8 mouse cellular contexts compared by ENCODE assay signal in the genomic region with DNA sequence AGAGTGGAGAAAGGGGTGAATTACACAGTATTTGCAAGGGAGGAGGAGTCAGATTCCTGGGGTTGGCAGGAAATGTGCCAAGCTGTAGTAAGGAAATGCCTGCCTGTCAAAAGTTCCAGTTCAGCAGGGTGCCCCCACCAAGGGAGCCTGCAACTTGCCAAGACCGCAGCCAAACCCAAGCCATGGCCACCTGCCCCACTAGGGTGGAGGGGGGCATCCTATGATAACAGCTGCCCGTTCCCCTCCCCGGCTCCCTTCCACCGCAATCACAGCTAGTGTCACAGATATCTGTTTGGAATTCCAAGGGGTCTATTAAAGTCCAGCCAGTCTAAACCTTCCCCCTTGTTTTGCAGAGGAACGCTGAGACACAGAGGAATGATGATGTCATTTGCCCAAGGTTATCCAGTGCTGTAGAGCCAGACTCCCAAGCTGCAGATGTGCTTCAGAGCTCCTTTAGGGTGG. TPM values are rescaled to one million over a fixed set of nuclear protein-coding genes. Genes with fewer than 3 reads are reported as not detected.
A peak's percentile ranks its signal among the peaks of the same experiment; 100 is the strongest.
DNase-seq lines count a peak whose midpoint lies in the region; ATAC-seq and TF ChIP-seq lines count a peak whose summit lies in the region.

No protein-coding gene starts in this region.

- H3K4me1 ChIP-seq in testis, adult 2 months (ENCODE audit: control insufficient read depth, insufficient read depth, low read length), result peaks cover 3% of the 10 kb centered on the region
- H3K4me1 ChIP-seq in forebrain, embryonic 16.5 days (replicated peaks; ENCODE audit: control insufficient read depth, insufficient read depth, low read length), result peaks cover 13% of the 10 kb centered on the region
- H3K4me1 ChIP-seq in intestine, embryonic 16.5 days (ENCODE audit: control insufficient read depth, insufficient read depth, low read length), result 0 out of 2 replicates have a peak, but pooled peaks cover 4% of the 10 kb centered on the region
- H3K4me1 ChIP-seq in lung, embryonic 14.5 days (ENCODE audit: insufficient read depth), result peaks cover 14% of the 10 kb centered on the region

- H3K9me3 ChIP-seq in forebrain, embryonic 16.5 days (ENCODE audit: control insufficient read depth, low read length), result no peaks in the 10 kb centered on the region
- H3K9me3 ChIP-seq in intestine, embryonic 16.5 days (ENCODE audit: control insufficient read depth, low read length), result no peaks in the 10 kb centered on the region
- H3K9me3 ChIP-seq in lung, embryonic 14.5 days (ENCODE audit: low read depth, low read length), result no peaks in the 10 kb centered on the region

- H3K27ac ChIP-seq in testis, adult 2 months (ENCODE audit: control insufficient read depth, insufficient read depth, low read depth, low read length), result peak overlapping the region; percentile 68
- no peak overlapping the region for H3K27ac ChIP-seq in forebrain, embryonic 16.5 days (ENCODE audit: low read length)
- no peak overlapping the region for H3K27ac ChIP-seq in intestine, embryonic 16.5 days (ENCODE audit: low read length)
- peak overlapping the region; percentile 82 for H3K27ac ChIP-seq in lung, embryonic 14.5 days (ENCODE audit: low read depth)

- H3K9ac ChIP-seq in forebrain, embryonic 16.5 days (replicated peaks; ENCODE audit: low read depth, low read length), result no peak overlapping the region
- peak overlapping the region; percentile 50 for H3K9ac ChIP-seq in intestine, embryonic 16.5 days (ENCODE audit: low read depth, low read length)
- peak overlapping the region; percentile 55 for H3K9ac ChIP-seq in lung, embryonic 14.5 days

- DNase-seq in testis, postnatal 14 days (ENCODE audit: low spot score), result no peak
- peak; percentile 68 for DNase-seq in lung, embryonic 14.5 days
- DNase-seq in cerebellum, adult 11-12 months, result no peak
- DNase-seq in urinary bladder, postnatal 4 days (ENCODE audit: low spot score in 2 of 2), result no peak
- DNase-seq in urinary bladder, postnatal 10 days (ENCODE audit: low spot score), result no peak

- TF ChIP-seq CTCF in testis, adult 2 months (IDR thresholded peaks at IDR 0.05; ENCODE audit: control insufficient read depth, insufficient read depth, insufficient replicate concordance, low read depth, low read length), result no peak
- TF ChIP-seq CTCF in lung, embryonic 14.5 days (IDR thresholded peaks at IDR 0.05; ENCODE audit: low read depth), result no peak

- H3K36me3 ChIP-seq in testis, adult 2 months (ENCODE audit: control insufficient read depth, insufficient read depth, low read length), result no peaks in the 10 kb centered on the region
- H3K36me3 ChIP-seq in forebrain, embryonic 16.5 days (ENCODE audit: control insufficient read depth, insufficient read depth), result no peaks in the 10 kb centered on the region
- H3K36me3 ChIP-seq in intestine, embryonic 16.5 days (ENCODE audit: control insufficient read depth, insufficient read depth, low read length), result no peaks in the 10 kb centered on the region
- no peaks in the 10 kb centered on the region for H3K36me3 ChIP-seq in lung, embryonic 14.5 days (ENCODE audit: insufficient read depth)

- H3K4me2 ChIP-seq in forebrain, embryonic 16.5 days (ENCODE audit: low read length), result no peak overlapping the region
- H3K4me2 ChIP-seq in intestine, embryonic 16.5 days (ENCODE audit: low read depth, low read length), result peak overlapping the region; percentile 67
- H3K4me2 ChIP-seq in lung, embryonic 14.5 days, result peak overlapping the region; percentile 64

- 30% methylated on average over 5 of the region's 5 CpGs for WGBS in forebrain, embryonic 16.5 days
- WGBS in intestine, embryonic 16.5 days, result 9% methylated on average over 5 of the region's 5 CpGs
- WGBS in lung, embryonic 14.5 days, result 4% methylated on average over 5 of the region's 5 CpGs

- TF ChIP-seq POLR2A in testis, adult 2 months (IDR thresholded peaks at IDR 0.05; ENCODE audit: control insufficient read depth, low read depth, low read length), result no peak

- ATAC-seq in forebrain, embryonic 16.5 days, result peak; percentile 23; the same call in 1 of the 2 replicates
- ATAC-seq in intestine, embryonic 16.5 days, result peak; percentile 12; the same call in 1 of the 2 replicates
- peak; percentile 57 for ATAC-seq in lung, embryonic 14.5 days (ENCODE audit: insufficient read depth)

- peak overlapping the region; percentile 28; the same call in 1 of the 2 replicates for H3K4me3 ChIP-seq in testis, adult 2 months (ENCODE audit: control insufficient read depth, low read depth, low read length)
- H3K4me3 ChIP-seq in forebrain, embryonic 16.5 days (replicated peaks; ENCODE audit: low read length), result no peak overlapping the region
- H3K4me3 ChIP-seq in intestine, embryonic 16.5 days (ENCODE audit: low read length), result peak overlapping the region; percentile 53
- H3K4me3 ChIP-seq in lung, embryonic 14.5 days (ENCODE audit: low read depth, low read length), result peak overlapping the region; percentile 47

- H3K27me3 ChIP-seq in testis, adult 2 months (ENCODE audit: control insufficient read depth, insufficient read depth, low read length), result no peaks in the 10 kb centered on the region
- peaks cover 9% of the 10 kb centered on the region; the same call in 1 of the 2 replicates for H3K27me3 ChIP-seq in forebrain, embryonic 16.5 days (replicated peaks; ENCODE audit: control insufficient read depth, insufficient read depth, low read length)
- H3K27me3 ChIP-seq in intestine, embryonic 16.5 days (replicated peaks; ENCODE audit: control insufficient read depth, insufficient read depth, low read length), result no peaks in the 10 kb centered on the region
- H3K27me3 ChIP-seq in lung, embryonic 14.5 days (ENCODE audit: insufficient read depth, low read length), result no peaks in the 10 kb centered on the region

RNA-seq across cellular contexts. Expression of gene Myof, which starts 1.1 kb away (rescaled TPM):
- 1.7 and 3.6 TPM in 2 replicates for polyA plus RNA-seq in testis, adult 2 months (2012; rRNA removed)
- polyA plus RNA-seq in forebrain, embryonic 16.5 days (2015; fragmentation: Nextera tagmentation; extraction: Ambion mirVana), result 1.5 and 2.0 TPM in 2 replicates
- polyA plus RNA-seq in intestine, embryonic 16.5 days (2015; fragmentation: Nextera tagmentation; extraction: Ambion mirVana), result 6.5 and 9.2 TPM in 2 replicates
- 37.9 and 41.0 TPM in 2 replicates for polyA plus RNA-seq in lung, embryonic 14.5 days (2014; fragmentation: Nextera tagmentation; extraction: Ambion mirVana)

RNA-seq across cellular contexts. Expression of gene Cep55, which starts 12.5 kb away (rescaled TPM):
- 9.6 and 11.6 TPM in 2 replicates for polyA plus RNA-seq in testis, adult 2 months (2012; rRNA removed)
- 12.2 and 17.8 TPM in 2 replicates for polyA plus RNA-seq in forebrain, embryonic 16.5 days (2015; fragmentation: Nextera tagmentation; extraction: Ambion mirVana)
- polyA plus RNA-seq in intestine, embryonic 16.5 days (2015; fragmentation: Nextera tagmentation; extraction: Ambion mirVana), result 21.9 and 22.2 TPM in 2 replicates
- polyA plus RNA-seq in lung, embryonic 14.5 days (2014; fragmentation: Nextera tagmentation; extraction: Ambion mirVana), result 44.5 and 47.7 TPM in 2 replicates

RNA-seq across cellular contexts. Expression of gene Ffar4, which starts 54.6 kb away (rescaled TPM):
- 1.6 and 2.2 TPM in 2 replicates for polyA plus RNA-seq in testis, adult 2 months (2012; rRNA removed)
- polyA plus RNA-seq in forebrain, embryonic 16.5 days (2015; fragmentation: Nextera tagmentation; extraction: Ambion mirVana), result 0.17 TPM in 1 of 2 replicates, not detected in the other
- polyA plus RNA-seq in intestine, embryonic 16.5 days (2015; fragmentation: Nextera tagmentation; extraction: Ambion mirVana), result 5.9 and 7.5 TPM in 2 replicates
- polyA plus RNA-seq in lung, embryonic 14.5 days (2014; fragmentation: Nextera tagmentation; extraction: Ambion mirVana), result 3.1 and 3.3 TPM in 2 replicates

Comparison
In these comparisons a context has a peak if more than half of its experiments do, and no peak if none do; other contexts are left out.
1. H3K27ac ChIP-seq: peak in testis, adult 2 months (single experiment) and lung, embryonic 14.5 days (single experiment); none in forebrain, embryonic 16.5 days (single experiment) and intestine, embryonic 16.5 days (single experiment).
2. Peak in every context shown above with its lines, with median percentiles within 50 percentile points of each other: ATAC-seq.